Mouse (Mus musculus) hindbrain, embryonic 15.5 days (tissue): Measurements from ENCODE around the gene Egf. TPM values are rescaled to one million over a fixed set of nuclear protein-coding genes. Genes with fewer than 3 reads are reported as not detected.

ENCODE experiments used
- ATAC-seq: fragments of 200-750 bp; cut with Nextera tagmentation; 2 replicates; pipeline ENCODE4 v1.8.0; 2017; ENCODE audit warnings: low read depth, moderate number of reproducible peaks, moderate TSS enrichment; ENCODE audit not compliant: low FRiP score
- H3K27ac ChIP-seq: fragments of 300-500 bp; sonication (generic); replicated peaks from 2 replicates; pipeline ENCODE4 v1.5.1; 2015; ENCODE audit warnings: mild to moderate bottlenecking, inconsistent platforms
- H3K27me3 ChIP-seq: fragments of 300-500 bp; sonication (generic); 2 replicates; pipeline ENCODE4 v1.6.1; 2015; ENCODE audit warnings: control low read depth, inconsistent platforms
- H3K36me3 ChIP-seq: fragments of 300-500 bp; sonication (generic); 2 replicates; pipeline ENCODE4 v1.6.1; 2015; ENCODE audit warnings: control low read depth, inconsistent platforms
- H3K4me1 ChIP-seq: fragments of 300-500 bp; sonication (generic); replicated peaks from 2 replicates; pipeline ENCODE4 v1.6.1; 2015; ENCODE audit warnings: control low read depth, inconsistent platforms
- H3K4me2 ChIP-seq: fragments of 300-500 bp; sonication (generic); 2 replicates; pipeline ENCODE4 v1.6.1; 2015; ENCODE audit warnings: moderate library complexity, mild to moderate bottlenecking, inconsistent platforms
- H3K4me3 ChIP-seq: fragments of 300-500 bp; sonication (generic); 2 replicates; pipeline ENCODE4 v1.5.1; 2015; ENCODE audit warnings: mild to moderate bottlenecking, inconsistent platforms
- H3K9ac ChIP-seq: fragments of 300-500 bp; sonication (generic); 2 replicates; pipeline ENCODE4 v1.6.1; 2015; ENCODE audit warnings: inconsistent platforms
- H3K9me3 ChIP-seq: fragments of 300-500 bp; sonication (generic); 2 replicates; pipeline ENCODE4 v1.6.1; 2016; ENCODE audit warnings: control low read depth, inconsistent platforms
- WGBS: fragments of 180-500 bp; shearing (Covaris S2); methylation state at CpG from one replicate; pipeline ENCODE4 v1.1.7; 2015; 5-methylcytosine and 5-hydroxymethylcytosine counted together
- polyA plus RNA-seq: library from polyadenylated mRNA; unstranded; fragments of >200 nt; fragmentation: Nextera tagmentation; extraction: Ambion mirVana; gene quantifications from 2 replicates; pipeline ENCODE4 v1.2.1, GENCODE M21; 2015

Egf gene
- polyA plus RNA-seq, 1 experiment from 2014 or later = 2.2 TPM

- 49% methylated on average over 8 of the region's 8 CpGs for WGBS
- H3K4me1 ChIP-seq = no peaks in the 10 kb centered on the region
- no peaks in the 10 kb centered on the region for H3K36me3 ChIP-seq
- H3K27ac ChIP-seq = no peak overlapping the region
- H3K4me2 ChIP-seq = no peak overlapping the region
- no peaks in the 10 kb centered on the region for H3K27me3 ChIP-seq
- H3K9ac ChIP-seq = no peak overlapping the region
- ATAC-seq = no peak
- no peak overlapping the region for H3K4me3 ChIP-seq
- H3K9me3 ChIP-seq = no peaks in the 10 kb centered on the region
Measured at GRCm38 (mm10) chr3:129744803-129745202, 10.3 kb downstream of the Egf start.

DNA sequence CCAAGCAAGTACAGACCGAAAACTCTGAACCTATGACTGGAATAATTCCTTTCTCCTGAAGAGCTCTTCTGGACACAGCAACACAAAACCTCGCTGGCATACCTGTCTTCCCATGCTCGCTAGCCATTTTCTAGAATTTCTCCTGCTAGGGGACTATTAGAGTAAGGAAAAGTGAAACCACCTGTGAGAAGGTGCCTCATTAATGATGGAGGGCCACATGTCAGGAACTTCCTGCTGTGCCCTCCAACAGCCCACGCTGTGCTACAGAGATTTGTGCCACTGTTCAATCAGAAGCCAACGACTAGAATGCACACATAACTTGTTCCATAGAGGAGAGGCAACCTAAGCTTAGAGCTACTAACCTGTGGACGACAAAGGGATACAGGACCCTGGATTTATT lies 12.3 kb downstream of the Egf start:
- Histone ChIP-seq H3K27me3 (no peaks in the 10 kb centered on the region), H3K9me3 (no peaks in the 10 kb centered on the region), H3K27ac (no peak overlapping the region), H3K4me2 (no peak overlapping the region), H3K9ac (no peak overlapping the region), H3K36me3 (no peaks in the 10 kb centered on the region), H3K4me3 (no peak overlapping the region), H3K4me1 (no peaks in the 10 kb centered on the region)
- 82% methylated on average over 6 of the region's 6 CpGs for WGBS
- ATAC-seq = no peak

DNA sequence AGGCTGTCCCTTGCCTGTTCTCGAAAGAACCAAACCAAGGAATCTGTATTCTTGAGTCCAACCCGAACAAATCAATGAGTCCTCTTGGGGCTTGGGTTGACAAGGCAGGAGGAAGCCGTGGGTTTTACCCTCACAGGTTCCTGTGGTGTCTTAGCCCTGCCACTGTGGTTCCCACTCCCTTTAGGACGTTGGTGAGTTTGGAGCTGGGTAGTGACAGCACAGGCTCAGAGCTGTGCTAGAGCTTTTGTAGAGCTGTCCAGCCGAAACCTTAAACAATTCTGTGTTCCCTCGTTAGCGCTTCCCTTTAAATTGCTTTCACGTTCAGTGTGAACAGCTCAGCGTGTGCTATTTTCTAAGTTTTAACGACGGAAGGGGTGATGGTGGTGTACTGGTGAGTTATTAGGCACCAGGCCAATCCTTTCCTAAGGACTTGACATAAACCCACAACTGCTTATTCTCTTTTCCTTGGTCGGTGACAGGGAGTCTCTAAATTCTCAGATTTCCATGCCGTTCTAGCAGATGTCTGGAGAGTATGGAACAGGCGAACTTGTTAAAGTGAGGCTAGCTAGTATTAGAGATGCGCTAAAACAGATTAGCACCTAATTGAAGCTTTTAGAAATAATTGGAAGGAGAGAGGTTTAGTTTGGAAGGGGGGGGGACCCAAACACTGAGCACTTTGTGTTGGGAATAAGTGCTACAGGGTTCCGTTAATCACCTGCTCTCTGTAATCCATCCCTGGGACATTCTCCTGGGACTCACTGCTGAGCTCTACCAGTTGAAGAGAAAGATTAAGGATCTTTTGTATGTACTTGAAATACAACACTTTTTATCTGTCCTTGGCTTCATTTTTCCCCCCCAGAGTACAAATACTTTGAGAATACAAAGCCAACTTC lies 16.6 kb downstream of the Egf start:
- 74% methylated on average over 16 of the region's 16 CpGs for WGBS
- H3K36me3 ChIP-seq = no peaks in the 10 kb centered on the region
- H3K4me2 ChIP-seq = no peak overlapping the region
- H3K27me3 ChIP-seq = no peaks in the 10 kb centered on the region
- H3K9me3 ChIP-seq = no peaks in the 10 kb centered on the region
- H3K9ac ChIP-seq = no peak overlapping the region
- no peaks in the 10 kb centered on the region for H3K4me1 ChIP-seq
- H3K27ac ChIP-seq = no peak overlapping the region
- ATAC-seq = no peak
- no peak overlapping the region for H3K4me3 ChIP-seq

- ATAC-seq = no peak
- no peak overlapping the region for H3K9ac ChIP-seq
- no peaks in the 10 kb centered on the region for H3K36me3 ChIP-seq
- 86% methylated on average over 6 of the region's 6 CpGs for WGBS
- H3K4me3 ChIP-seq = no peak overlapping the region
- H3K27me3 ChIP-seq = no peaks in the 10 kb centered on the region
- H3K4me2 ChIP-seq = no peak overlapping the region
- H3K9me3 ChIP-seq = no peaks in the 10 kb centered on the region
- H3K4me1 ChIP-seq = no peaks in the 10 kb centered on the region
- H3K27ac ChIP-seq = no peak overlapping the region
Measured at GRCm38 (mm10) chr3:129731636-129732035, 23.5 kb downstream of the Egf start.

DNA sequence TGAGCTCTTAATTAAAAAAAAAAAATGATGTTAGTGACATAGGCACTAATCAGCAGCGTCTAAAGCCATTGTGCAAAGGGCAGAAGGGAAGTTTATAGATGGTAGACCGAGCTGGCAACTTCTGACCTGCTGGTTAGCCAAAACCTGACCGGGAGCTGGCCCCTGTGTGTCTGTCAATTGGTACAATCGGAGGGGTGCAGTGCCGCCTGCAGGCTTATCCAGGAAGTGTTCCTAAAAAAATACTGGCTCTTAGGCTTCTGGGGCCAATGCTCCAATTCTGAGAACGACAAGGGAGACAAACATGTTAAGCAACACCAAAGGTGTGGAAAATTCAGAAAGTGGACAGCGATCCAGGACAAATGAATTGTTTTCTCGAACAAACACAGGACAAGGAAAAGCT lies 24.7 kb downstream of the Egf start:
- Histone ChIP-seq H3K4me3 (no peak overlapping the region), H3K9me3 (no peaks in the 10 kb centered on the region)
- 32% methylated on average over 8 of the region's 8 CpGs for WGBS

GRCm38 (mm10) chr3:129729916-129730315 lies 25.2 kb downstream of the Egf start:
- no peak overlapping the region for H3K27ac ChIP-seq
- H3K27me3 ChIP-seq = no peaks in the 10 kb centered on the region
- H3K4me2 ChIP-seq = no peak overlapping the region
- WGBS = 81% methylated on average over 5 of the region's 5 CpGs
- H3K9me3 ChIP-seq = no peaks in the 10 kb centered on the region
- H3K4me1 ChIP-seq = 0 out of 2 replicates have a peak, but pooled peaks cover 3% of the 10 kb centered on the region
- no peak overlapping the region for H3K9ac ChIP-seq
- no peak for ATAC-seq
- H3K36me3 ChIP-seq = no peaks in the 10 kb centered on the region
- H3K4me3 ChIP-seq = no peak overlapping the region

More for the DNA sequence above, 24.7 kb downstream of the Egf start:
- H3K4me1 ChIP-seq = 0 out of 2 replicates have a peak, but pooled peaks cover 3% of the 10 kb centered on the region
- ATAC-seq = no peak
- no peak overlapping the region for H3K27ac ChIP-seq
- H3K36me3 ChIP-seq = no peaks in the 10 kb centered on the region
- H3K9ac ChIP-seq = no peak overlapping the region
- no peaks in the 10 kb centered on the region for H3K27me3 ChIP-seq
- no peak overlapping the region for H3K4me2 ChIP-seq

DNA sequence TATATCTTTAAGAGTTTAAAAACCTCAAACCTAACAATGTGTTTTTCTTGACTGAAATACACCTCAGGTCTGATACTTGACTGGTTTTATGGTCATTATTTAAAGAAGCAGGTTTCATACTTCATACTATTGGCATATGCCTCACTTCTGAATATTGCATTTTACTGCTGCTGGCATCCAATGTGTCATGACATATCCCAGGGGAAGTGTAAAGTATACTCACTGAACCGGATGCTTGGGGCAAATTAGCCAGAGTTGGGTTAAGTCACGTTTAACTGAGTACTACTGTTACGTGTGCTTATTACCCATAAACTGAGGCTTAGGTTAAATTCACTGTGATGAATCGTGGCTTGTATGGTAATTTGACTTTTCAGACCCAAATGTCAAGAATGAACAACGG lies 29.5 kb downstream of the Egf start:
- H3K4me3 ChIP-seq = peak overlapping the region; percentile 51
- WGBS = 65% methylated on average over 5 of the region's 5 CpGs
- peaks cover 11% of the 10 kb centered on the region for H3K4me1 ChIP-seq
- H3K36me3 ChIP-seq = no peaks in the 10 kb centered on the region
- H3K27me3 ChIP-seq = no peaks in the 10 kb centered on the region
- H3K9me3 ChIP-seq = no peaks in the 10 kb centered on the region
- ATAC-seq = peak; percentile 7; the same call in 1 of the 2 replicates
- H3K27ac ChIP-seq = peak overlapping the region; percentile 89
- H3K4me2 ChIP-seq = peak overlapping the region; percentile 70
- peak overlapping the region; percentile 44; the same call in 1 of the 2 replicates for H3K9ac ChIP-seq

GRCm38 (mm10) chr3:129724961-129725501 lies 30.1 kb downstream of the Egf start:
- Histone ChIP-seq H3K4me3 (peak overlapping the region; percentile 51), H3K9ac (peak overlapping the region; percentile 44), H3K9me3 (no peaks in the 10 kb centered on the region), H3K4me1 (peaks cover 11% of the 10 kb centered on the region), H3K27ac (peak overlapping the region; percentile 89), H3K36me3 (no peaks in the 10 kb centered on the region), H3K27me3 (no peaks in the 10 kb centered on the region), H3K4me2 (peak overlapping the region; percentile 70)
- WGBS = 1% methylated on average over 24 of the region's 24 CpGs
- ATAC-seq = peak; percentile 99

DNA sequence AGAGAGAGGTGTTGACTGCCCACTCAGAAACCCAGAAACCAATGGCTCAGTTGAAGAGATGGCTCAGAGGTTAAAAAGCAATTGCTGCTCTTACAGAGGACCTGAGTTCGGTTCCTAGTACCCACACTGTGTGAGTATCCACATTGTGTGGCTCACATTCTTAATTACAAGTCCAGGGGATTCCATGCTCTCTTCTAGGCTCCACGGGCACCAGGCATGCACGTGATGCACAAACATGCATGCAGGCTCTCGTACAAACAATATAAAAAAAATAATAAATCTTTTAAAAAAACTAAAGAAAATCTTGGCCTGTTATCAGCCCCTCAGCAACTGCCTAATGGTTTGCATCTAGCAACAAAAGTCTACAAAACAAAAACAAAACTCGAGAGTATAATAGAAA lies 30.6 kb downstream of the Egf start:
- Histone ChIP-seq H3K27ac (peak overlapping the region; percentile 89), H3K9me3 (no peaks in the 10 kb centered on the region), H3K27me3 (no peaks in the 10 kb centered on the region), H3K36me3 (no peaks in the 10 kb centered on the region), H3K4me2 (peak overlapping the region; percentile 70), H3K4me1 (peaks cover 11% of the 10 kb centered on the region), H3K4me3 (peak overlapping the region; percentile 51), H3K9ac (peak overlapping the region; percentile 44)
- peak; percentile 37 for ATAC-seq
- WGBS = 58% methylated on average over 5 of the region's 5 CpGs

- Histone ChIP-seq H3K9me3 (no peaks in the 10 kb centered on the region), H3K9ac (no peak overlapping the region), H3K4me1 (peaks cover 11% of the 10 kb centered on the region), H3K4me3 (no peak overlapping the region), H3K27me3 (no peaks in the 10 kb centered on the region), H3K36me3 (no peaks in the 10 kb centered on the region), H3K27ac (no peak overlapping the region), H3K4me2 (no peak overlapping the region)
- no peak for ATAC-seq
- 76% methylated on average over 4 of the region's 4 CpGs for WGBS
Measured at GRCm38 (mm10) chr3:129723311-129723710, 31.8 kb downstream of the Egf start.

DNA sequence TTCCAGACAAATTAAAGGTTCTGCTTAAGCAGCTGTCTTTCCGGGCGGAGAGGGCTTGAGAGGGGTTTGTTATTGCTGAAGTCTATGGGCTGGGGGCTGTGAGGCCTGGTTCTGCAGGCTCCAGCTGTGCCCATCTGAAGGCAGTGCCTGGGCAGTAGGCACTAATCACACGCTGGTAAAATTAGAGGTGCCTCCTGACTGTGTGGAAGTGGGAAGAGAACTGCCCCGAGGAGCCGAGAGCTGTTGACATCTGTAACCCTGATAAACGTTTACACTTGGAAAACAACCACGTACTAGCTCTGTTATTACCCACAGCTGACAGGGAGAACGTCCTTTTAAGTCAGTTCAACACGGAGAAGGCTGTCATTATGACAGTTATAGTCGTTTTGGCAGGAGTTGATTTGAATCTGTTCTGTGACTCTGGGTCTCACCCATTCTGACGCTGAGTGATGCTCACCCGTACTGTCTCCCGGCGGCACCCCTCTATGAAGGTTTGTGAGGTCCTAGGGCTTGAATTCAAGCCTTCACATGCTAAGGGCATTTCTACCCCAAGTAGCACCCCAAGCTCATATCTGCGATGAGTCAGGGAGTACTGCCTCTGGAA lies 40.5 kb downstream of the Egf start:
- Histone ChIP-seq H3K36me3 (peaks cover 5% of the 10 kb centered on the region), H3K4me3 (no peak overlapping the region), H3K4me1 (no peaks in the 10 kb centered on the region), H3K27me3 (no peaks in the 10 kb centered on the region), H3K4me2 (no peak overlapping the region), H3K9ac (no peak overlapping the region), H3K9me3 (no peaks in the 10 kb centered on the region), H3K27ac (no peak overlapping the region)
- WGBS = 84% methylated on average over 15 of the region's 15 CpGs
- ATAC-seq = no peak

- no peaks in the 10 kb centered on the region for H3K27me3 ChIP-seq
- H3K4me1 ChIP-seq = no peaks in the 10 kb centered on the region
- no peak overlapping the region for H3K4me3 ChIP-seq
- 26% methylated on average over 5 of the region's 5 CpGs for WGBS
- H3K9me3 ChIP-seq = no peaks in the 10 kb centered on the region
- no peak overlapping the region for H3K4me2 ChIP-seq
- H3K9ac ChIP-seq = no peak overlapping the region
- no peak for ATAC-seq
- no peaks in the 10 kb centered on the region for H3K36me3 ChIP-seq
- H3K27ac ChIP-seq = no peak overlapping the region
Measured at GRCm38 (mm10) chr3:129708157-129708556, 47.0 kb downstream of the Egf start.
